Mouse (Mus musculus): ENCODE data around the gene Xylt2. TPM values are rescaled to one million over a fixed set of nuclear protein-coding genes. Genes with fewer than 3 reads are reported as not detected.

Xylt2 gene
- total RNA-seq, 1 experiment, result 58.0 TPM

- no peak for TF ChIP-seq HCFC1 (IDR thresholded peaks at IDR 0.05; ENCODE audit: borderline replicate concordance, insufficient read depth, low read length)
- TF ChIP-seq ZC3H11A (IDR thresholded peaks at IDR 0.05; ENCODE audit: borderline replicate concordance, low read depth, low read length), result no peak
- no peak for TF ChIP-seq ZNF384 (IDR thresholded peaks at IDR 0.05; ENCODE audit: low read depth, low read length)
- TF ChIP-seq MAFK (IDR thresholded peaks at IDR 0.05; ENCODE audit: insufficient read depth, low read depth, low read length), result no peak
- no peak for TF ChIP-seq CHD2 (IDR thresholded peaks at IDR 0.05; ENCODE audit: low read depth, low read length)
- H3K9me3 ChIP-seq (ENCODE audit: control insufficient read depth, insufficient read depth, low read depth, low read length), result no peaks in the 10 kb centered on the region
- peaks cover 0 to 16% of the 10 kb centered on the region in 2 experiments; a peak in 2 of 4 replicates for H3K4me1 ChIP-seq (ENCODE audit: control insufficient read depth in 2 of 2, insufficient read depth in 2 of 2, low read length in 2 of 2, poor library complexity in 1 of 2)
- no peaks in the 10 kb centered on the region; the same call in 1 of the 2 replicates for H3K36me3 ChIP-seq (ENCODE audit: control insufficient read depth, insufficient read depth, low read length, poor library complexity, severe bottlenecking)
- no peak overlapping the region for H3K9ac ChIP-seq (ENCODE audit: insufficient read depth, low read depth, low read length, poor library complexity, severe bottlenecking)
- H3K4me3 ChIP-seq (ENCODE audit: insufficient read depth in 1 of 2, low read depth in 1 of 2, low read length in 2 of 2, poor library complexity in 1 of 2, severe bottlenecking in 1 of 2), result no peak overlapping the region
- no peak overlapping the region for H3K27ac ChIP-seq (ENCODE audit: insufficient read depth, low read depth, low read length, poor library complexity, severe bottlenecking)
- DNase-seq (ENCODE audit: low read depth, low spot score), result no peak
- in situ Hi-C loops (cut with MboI; ENCODE audit: low sequenced_read_pairs in 2 of 2, unreplicated experiment in 2 of 2), result no loop called here
These were observed 1.9 kb downstream of the Xylt2 start for GRCm38 (mm10) chr11:94675446-94675845.

GRCm38 (mm10) chr11:94674984-94675383, 2.3 kb downstream of the Xylt2 start:
- Histone ChIP-seq H3K36me3 (ENCODE audit: control insufficient read depth, insufficient read depth, low read length, poor library complexity, severe bottlenecking) (no peaks in the 10 kb centered on the region; the same call in 1 of the 2 replicates), H3K27ac (ENCODE audit: insufficient read depth, low read depth, low read length, poor library complexity, severe bottlenecking) (no peak overlapping the region), H3K4me1 (ENCODE audit: control insufficient read depth in 2 of 2, insufficient read depth in 2 of 2, low read length in 2 of 2, poor library complexity in 1 of 2) (peaks cover 0 to 16% of the 10 kb centered on the region in 2 experiments; a peak in 2 of 4 replicates), H3K9me3 (ENCODE audit: control insufficient read depth, insufficient read depth, low read depth, low read length) (no peaks in the 10 kb centered on the region), H3K9ac (ENCODE audit: insufficient read depth, low read depth, low read length, poor library complexity, severe bottlenecking) (no peak overlapping the region), H3K4me3 (ENCODE audit: insufficient read depth in 1 of 2, low read depth in 1 of 2, low read length in 2 of 2, poor library complexity in 1 of 2, severe bottlenecking in 1 of 2) (no peak overlapping the region)
- in situ Hi-C loops (cut with MboI; ENCODE audit: low sequenced_read_pairs in 2 of 2, unreplicated experiment in 2 of 2), result no loop called here
- TF ChIP-seq CHD2 (IDR thresholded peaks at IDR 0.05; ENCODE audit: low read depth, low read length), result no peak
- TF ChIP-seq HCFC1 (IDR thresholded peaks at IDR 0.05; ENCODE audit: borderline replicate concordance, insufficient read depth, low read length), result no peak
- TF ChIP-seq ZC3H11A (IDR thresholded peaks at IDR 0.05; ENCODE audit: borderline replicate concordance, low read depth, low read length), result no peak
- TF ChIP-seq ZNF384 (IDR thresholded peaks at IDR 0.05; ENCODE audit: low read depth, low read length), result no peak
- no peak for TF ChIP-seq MAFK (IDR thresholded peaks at IDR 0.05; ENCODE audit: insufficient read depth, low read depth, low read length)
- DNase-seq (ENCODE audit: low read depth, low spot score), result no peak

GRCm38 (mm10) chr11:94665281-94665680, 12.0 kb downstream of the Xylt2 start:
- no peak for TF ChIP-seq CHD2 (IDR thresholded peaks at IDR 0.05; ENCODE audit: low read depth, low read length)
- no peak for TF ChIP-seq ZNF384 (IDR thresholded peaks at IDR 0.05; ENCODE audit: low read depth, low read length)
- TF ChIP-seq ZC3H11A (IDR thresholded peaks at IDR 0.05; ENCODE audit: borderline replicate concordance, low read depth, low read length), result no peak
- TF ChIP-seq MAFK (IDR thresholded peaks at IDR 0.05; ENCODE audit: insufficient read depth, low read depth, low read length), result no peak
- no peak for TF ChIP-seq HCFC1 (IDR thresholded peaks at IDR 0.05; ENCODE audit: borderline replicate concordance, insufficient read depth, low read length)
- Histone ChIP-seq H3K4me1 (ENCODE audit: control insufficient read depth in 2 of 2, insufficient read depth in 2 of 2, low read length in 2 of 2, poor library complexity in 1 of 2) (peaks cover 2 to 10% of the 10 kb centered on the region in 2 experiments; a peak in 3 of 4 replicates), H3K9me3 (ENCODE audit: control insufficient read depth, insufficient read depth, low read depth, low read length) (no peaks in the 10 kb centered on the region), H3K4me3 (ENCODE audit: insufficient read depth in 1 of 2, low read depth in 1 of 2, low read length in 2 of 2, poor library complexity in 1 of 2, severe bottlenecking in 1 of 2) (no peak overlapping the region), H3K9ac (ENCODE audit: insufficient read depth, low read depth, low read length, poor library complexity, severe bottlenecking) (no peak overlapping the region), H3K36me3 (ENCODE audit: control insufficient read depth, insufficient read depth, low read length, poor library complexity, severe bottlenecking) (peaks cover 65% of the 10 kb centered on the region), H3K27ac (ENCODE audit: insufficient read depth, low read depth, low read length, poor library complexity, severe bottlenecking) (no peak overlapping the region)
- no peak for DNase-seq (ENCODE audit: low read depth, low spot score)
- in situ Hi-C loops (cut with MboI; ENCODE audit: low sequenced_read_pairs in 2 of 2, unreplicated experiment in 2 of 2), result no loop called here

- no peak for TF ChIP-seq ZNF384 (IDR thresholded peaks at IDR 0.05; ENCODE audit: low read depth, low read length)
- TF ChIP-seq HCFC1 (IDR thresholded peaks at IDR 0.05; ENCODE audit: borderline replicate concordance, insufficient read depth, low read length), result no peak
- TF ChIP-seq MAFK (IDR thresholded peaks at IDR 0.05; ENCODE audit: insufficient read depth, low read depth, low read length), result no peak
- no peak for TF ChIP-seq CHD2 (IDR thresholded peaks at IDR 0.05; ENCODE audit: low read depth, low read length)
- TF ChIP-seq ZC3H11A (IDR thresholded peaks at IDR 0.05; ENCODE audit: borderline replicate concordance, low read depth, low read length), result no peak
- peaks cover 35% of the 10 kb centered on the region for H3K36me3 ChIP-seq (ENCODE audit: control insufficient read depth, insufficient read depth, low read length, poor library complexity, severe bottlenecking)
These were observed 16.0 kb downstream of the Xylt2 start for GRCm38 (mm10) chr11:94661344-94661743.

More at GRCm38 (mm10) chr11:94661344-94661743, 16.0 kb downstream of the Xylt2 start:
- in situ Hi-C loops (cut with MboI; ENCODE audit: low sequenced_read_pairs in 2 of 2, unreplicated experiment in 2 of 2), result no loop called here
- Histone ChIP-seq H3K4me3 (ENCODE audit: insufficient read depth in 1 of 2, low read depth in 1 of 2, low read length in 2 of 2, poor library complexity in 1 of 2, severe bottlenecking in 1 of 2) (no peak overlapping the region), H3K9ac (ENCODE audit: insufficient read depth, low read depth, low read length, poor library complexity, severe bottlenecking) (no peak overlapping the region), H3K4me1 (ENCODE audit: control insufficient read depth in 2 of 2, insufficient read depth in 2 of 2, low read length in 2 of 2, poor library complexity in 1 of 2) (peaks cover 2 to 12% of the 10 kb centered on the region in 2 experiments; a peak in 3 of 4 replicates), H3K9me3 (ENCODE audit: control insufficient read depth, insufficient read depth, low read depth, low read length) (no peaks in the 10 kb centered on the region), H3K27ac (ENCODE audit: insufficient read depth, low read depth, low read length, poor library complexity, severe bottlenecking) (no peak overlapping the region)
- no peak for DNase-seq (ENCODE audit: low read depth, low spot score)
